Mouse (Mus musculus) C3H10T1/2 (cell line): ENCODE data around the gene Psmd1. TPM values are rescaled to one million over a fixed set of nuclear protein-coding genes. Genes with fewer than 3 reads are reported as not detected.

Experiments
- polyA plus RNA-seq, 2 experiments: library from polyadenylated mRNA; unstranded; fragments of >200 nt; fragmentation: generic; extraction: Trizol; gene quantifications; one replicate each; pipeline ENCODE4 v1.2.1; 2012; ENCODE audit warnings: missing spikeins in 2 of 2

The Psmd1 gene
- polyA plus RNA-seq: 10 to 100 TPM; 22.9 to 62.4 TPM

DNA sequence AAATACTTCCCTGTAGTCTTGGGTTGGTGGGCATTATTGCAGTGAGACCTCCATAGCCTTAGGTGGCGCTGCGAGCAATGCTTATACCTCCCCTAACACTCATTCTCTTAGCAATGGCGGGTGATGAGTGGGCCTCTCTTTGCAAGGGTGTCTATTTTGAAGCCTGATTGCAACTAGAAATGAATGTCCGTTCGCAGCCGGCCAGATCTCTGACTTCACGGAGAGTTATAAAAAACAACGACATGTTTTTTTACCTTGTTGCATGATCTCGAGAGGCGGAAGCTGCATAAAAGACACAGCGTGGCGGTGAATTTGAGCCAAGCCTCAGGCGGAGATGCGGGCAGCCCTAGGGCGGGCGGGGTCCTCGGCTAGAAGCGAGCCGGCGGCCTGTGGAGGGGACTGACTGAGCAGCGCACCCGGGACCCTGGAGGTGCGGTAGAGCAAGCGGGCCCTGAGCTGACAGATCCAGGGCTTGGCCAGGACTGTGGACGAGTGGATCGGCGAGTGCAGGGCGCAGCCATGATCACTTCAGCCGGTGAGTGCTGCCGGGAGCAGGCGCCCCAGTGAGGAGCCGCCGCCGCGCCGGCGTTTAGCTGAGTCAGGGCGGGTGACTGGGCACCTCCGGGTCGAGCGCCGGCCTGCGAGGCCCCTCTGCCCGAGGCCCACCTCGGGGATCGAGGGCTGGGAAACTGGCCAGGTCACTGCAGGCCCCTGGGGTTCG lies at the start of gene Psmd1:
Gene Psmd1, plus strand, starts transcription at position 117 of the 721 bp plus-strand sequence.

DNA sequence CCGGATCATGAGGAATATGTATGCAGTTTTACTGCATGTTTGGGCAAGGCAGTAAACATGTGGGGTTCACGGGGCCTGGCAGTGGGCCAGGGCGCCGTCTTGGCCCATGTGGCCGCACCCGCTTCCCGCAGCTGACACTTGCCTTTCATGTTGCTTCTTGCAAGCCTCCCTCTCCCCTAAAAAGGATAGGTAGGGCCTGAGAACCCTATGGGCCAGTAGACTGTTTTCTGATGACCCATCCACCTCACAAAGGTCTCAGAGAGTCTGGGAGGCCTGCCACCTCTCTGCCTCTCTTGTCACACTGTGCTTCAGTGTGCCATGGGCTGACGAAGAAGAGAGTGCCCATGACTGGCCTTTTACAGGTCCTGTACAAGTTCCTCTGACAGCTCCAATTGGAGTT lies 47.7 kb upstream of the Psmd1 start, which contains the start of gene Spata3:
Gene Spata3, plus strand, starts transcription at position 301 of the 400 bp plus-strand sequence.

GRCm38 (mm10) chr1:86045848-86046805 lies 18.1 kb upstream of the Psmd1 start, which contains the start of gene 2810459M11Rik:
Gene 2810459M11Rik (plus strand): TSS chr1:86045863.

GRCm38 (mm10) chr1:86111779-86112178 lies 47.6 kb downstream of the Psmd1 start, which contains the start of gene Htr2b:
Gene Htr2b (minus strand): TSS chr1:86111970.

DNA sequence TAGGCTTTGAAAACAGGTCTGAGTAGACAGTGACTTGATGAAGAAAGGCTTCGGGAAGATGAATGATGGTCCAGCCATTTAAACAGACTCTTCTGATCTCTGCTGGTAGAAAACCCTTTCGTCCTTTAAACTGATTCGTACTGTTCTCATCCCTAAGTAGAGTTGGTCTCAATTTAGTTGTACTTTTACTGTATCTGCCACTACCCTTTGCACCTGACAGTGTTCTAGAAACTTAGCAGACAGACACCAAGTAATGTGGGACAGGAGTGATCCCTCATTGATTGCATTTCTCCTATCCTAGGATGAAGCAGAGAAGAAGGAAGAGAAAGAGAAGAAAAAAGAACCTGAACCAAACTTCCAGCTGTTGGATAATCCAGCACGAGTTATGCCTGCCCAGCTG lies 69.2 kb downstream of the Psmd1 start, which contains the start of gene Gm21972:
Gene Gm21972, plus strand, starts transcription at position 301 of the 400 bp plus-strand sequence.

GRCm38 (mm10) chr1:86154133-86154823 lies 90.1 kb downstream of the Psmd1 start, which contains the start of gene Armc9:
Gene Armc9 (plus strand): TSS chr1:86154780.

Other genes starting within 250 kb of the Psmd1 start
- gene Itm2c, start 170.1 kb upstream of the Psmd1 start, polyA plus RNA-seq: 100 to 1,000 TPM in 1 of 2 experiments, 10 to 100 TPM in 1; 49.0 to 235 TPM
- under 1 TPM in 1 of 2 experiments, not detected in 1; 0.05 TPM for gene 4933407L21Rik, start 135.9 kb upstream of the Psmd1 start, polyA plus RNA-seq
- gene Gpr55, start 103.4 kb upstream of the Psmd1 start, polyA plus RNA-seq: not detected
- gene Spata3, start 47.6 kb upstream of the Psmd1 start, polyA plus RNA-seq: not detected
- not detected for gene 2810459M11Rik, start 18.5 kb upstream of the Psmd1 start, polyA plus RNA-seq
- under 1 TPM in 1 of 2 experiments, not detected in 1; 0.07 TPM for gene Htr2b, start 47.6 kb downstream of the Psmd1 start, polyA plus RNA-seq
- gene Gm21972, start 69.2 kb downstream of the Psmd1 start, polyA plus RNA-seq: under 1 TPM; 0.25 to 0.85 TPM
- gene Armc9, start 90.4 kb downstream of the Psmd1 start, polyA plus RNA-seq: 10 to 100 TPM in 1 of 2 experiments, 1 to 10 TPM in 1; 3.9 to 11.2 TPM
- gene B3gnt7, start 238.4 kb downstream of the Psmd1 start, polyA plus RNA-seq: not detected